Mouse (Mus musculus) megakaryocyte, adult 5-6 weeks (primary cell): Measurements from ENCODE around the gene Ano1. TPM values are rescaled to one million over a fixed set of nuclear protein-coding genes. Genes with fewer than 3 reads are reported as not detected.

Experiments used
- ATAC-seq: 2 replicates; pipeline ENCODE4 v1.8.0; 2016; ENCODE audit warnings: mild to moderate bottlenecking, inconsistent platforms; ENCODE audit not compliant: poor library complexity, severe bottlenecking
- total RNA-seq, 2 experiments: library from RNA; stranded (forward) in 1 of 2; stranded (reverse) in 1 of 2; fragments of 153-499, 151-499 nt in 1 of 2; fragments of 221-1000, 200-1000 nt in 1 of 2; gene quantifications; 2 replicates each; pipeline versions ENCODE4 v1.2.3 to v1.2.4; 2015 to 2017

The Ano1 gene
- total RNA-seq, 2 experiments from 2014 or later, result not detected

DNA sequence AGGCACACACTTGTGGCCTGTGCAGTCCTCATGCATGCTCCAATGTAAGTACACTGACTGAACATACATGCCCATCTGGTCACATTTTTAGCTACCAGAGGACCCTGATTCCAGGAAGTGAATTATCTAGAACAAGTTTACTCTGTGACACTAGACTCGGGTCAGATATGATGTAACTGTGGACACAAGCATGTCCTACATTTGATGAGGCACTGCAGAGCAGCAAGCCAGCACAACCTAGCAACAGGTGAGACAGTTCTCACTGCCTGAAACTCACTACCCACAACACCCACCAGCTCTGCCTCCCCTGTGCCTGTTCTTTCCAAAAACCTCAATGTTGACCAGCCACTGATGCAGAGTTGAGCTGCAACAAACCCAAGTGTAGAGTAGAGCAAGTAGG is 201.0 kb downstream of the Ano1 start:
- no peak for ATAC-seq

GRCm38 (mm10) chr7:144549904-144550566 is 201.7 kb downstream of the Ano1 start:
- no peak for ATAC-seq

GRCm38 (mm10) chr7:144545231-144545630 is 206.5 kb downstream of the Ano1 start:
- ATAC-seq, result no peak

- no peak for ATAC-seq
Observed at GRCm38 (mm10) chr7:144541351-144541750, 210.4 kb downstream of the Ano1 start.

GRCm38 (mm10) chr7:144539146-144539545 is 212.6 kb downstream of the Ano1 start:
- ATAC-seq, result no peak

Other genes starting within 250 kb of the Ano1 start
- gene Ppfia1, start 198.2 kb downstream of the Ano1 start, total RNA-seq (2015), result 41.0 and 47.8 TPM in 2 replicates
- 37.9 and 55.4 TPM in 2 replicates for gene Ppfia1, start 198.2 kb downstream of the Ano1 start, total RNA-seq (2017)
- gene Fadd, start 169.5 kb downstream of the Ano1 start, total RNA-seq (2015), result 7.4 and 7.5 TPM in 2 replicates
- gene Fadd, start 169.5 kb downstream of the Ano1 start, total RNA-seq (2017), result 2.9 and 4.2 TPM in 2 replicates
- 0.66 and 0.96 TPM in 2 replicates for gene Fgf3, start 86.1 kb upstream of the Ano1 start, total RNA-seq (2015)
- 0.20 and 0.51 TPM in 2 replicates for gene Fgf3, start 86.1 kb upstream of the Ano1 start, total RNA-seq (2017)
- gene Fgf4, start 95.4 kb upstream of the Ano1 start, total RNA-seq (2015), result not detected in 2 replicates
- not detected in 2 replicates for gene Fgf4, start 95.4 kb upstream of the Ano1 start, total RNA-seq (2017)
- gene Fgf15, start 144.6 kb upstream of the Ano1 start, total RNA-seq (2015), result not detected in 2 replicates
- gene Fgf15, start 144.6 kb upstream of the Ano1 start, total RNA-seq (2017), result not detected in 2 replicates
- gene LTO1, start 163.1 kb upstream of the Ano1 start, total RNA-seq (2015), result 13.8 and 14.5 TPM in 2 replicates
- 49.5 and 53.8 TPM in 2 replicates for gene LTO1, start 163.1 kb upstream of the Ano1 start, total RNA-seq (2017)
- 8.1 and 11.1 TPM in 2 replicates for gene Ccnd1, start 188.0 kb upstream of the Ano1 start, total RNA-seq (2015)
- 5.2 and 5.5 TPM in 2 replicates for gene Ccnd1, start 188.0 kb upstream of the Ano1 start, total RNA-seq (2017)